Mouse (Mus musculus) limb, embryonic 13.5 days (tissue): ENCODE measurements at regions not wholly inside any gene's neighbourhood (a gene's known extent, or its start where the extent isn't known, plus 50 kb on each side); places are given as distances from the start of the nearest gene placed in this dataset.

Experiments used
- ATAC-seq: fragments of 200-750 bp; cut with Nextera tagmentation; 2 replicates; pipeline ENCODE4 v1.8.0; 2017; ENCODE audit warnings: low read depth, moderate number of reproducible peaks, moderate TSS enrichment; ENCODE audit not compliant: low FRiP score
- H3K27ac ChIP-seq: fragments of 300-500 bp; sonication (generic); 2 replicates; pipeline ENCODE4 v1.5.1; 2015; ENCODE audit warnings: inconsistent platforms, mild to moderate bottlenecking, moderate library complexity
- H3K27me3 ChIP-seq: fragments of 300-500 bp; sonication (generic); 2 replicates; pipeline ENCODE4 v1.6.1; 2015; ENCODE audit warnings: mild to moderate bottlenecking, inconsistent platforms
- H3K36me3 ChIP-seq: fragments of 300-500 bp; sonication (generic); 2 replicates; pipeline ENCODE4 v1.6.1; 2015; ENCODE audit warnings: inconsistent platforms, mild to moderate bottlenecking, moderate library complexity
- H3K4me1 ChIP-seq: fragments of 300-500 bp; sonication (generic); 2 replicates; pipeline ENCODE4 v1.6.1; 2015; ENCODE audit warnings: inconsistent platforms
- H3K4me2 ChIP-seq: fragments of 300-500 bp; sonication (generic); replicated peaks from 2 replicates; pipeline ENCODE4 v1.6.1; 2015; ENCODE audit warnings: inconsistent platforms, mild to moderate bottlenecking, moderate library complexity
- H3K4me3 ChIP-seq: fragments of 300-500 bp; sonication (generic); 2 replicates; pipeline ENCODE4 v1.5.1; 2015; ENCODE audit warnings: moderate library complexity, mild to moderate bottlenecking, inconsistent platforms
- H3K9ac ChIP-seq: fragments of 300-500 bp; sonication (generic); 2 replicates; pipeline ENCODE4 v1.6.1; 2015; ENCODE audit warnings: mild to moderate bottlenecking, inconsistent platforms
- H3K9me3 ChIP-seq: fragments of 300-500 bp; sonication (generic); 2 replicates; pipeline ENCODE4 v1.6.1; 2016; ENCODE audit warnings: inconsistent platforms
- WGBS: fragments of 180-500 bp; shearing (Covaris S2); methylation state at CpG from one replicate; pipeline ENCODE4 v1.1.7; 2015; 5-methylcytosine and 5-hydroxymethylcytosine counted together

DNA sequence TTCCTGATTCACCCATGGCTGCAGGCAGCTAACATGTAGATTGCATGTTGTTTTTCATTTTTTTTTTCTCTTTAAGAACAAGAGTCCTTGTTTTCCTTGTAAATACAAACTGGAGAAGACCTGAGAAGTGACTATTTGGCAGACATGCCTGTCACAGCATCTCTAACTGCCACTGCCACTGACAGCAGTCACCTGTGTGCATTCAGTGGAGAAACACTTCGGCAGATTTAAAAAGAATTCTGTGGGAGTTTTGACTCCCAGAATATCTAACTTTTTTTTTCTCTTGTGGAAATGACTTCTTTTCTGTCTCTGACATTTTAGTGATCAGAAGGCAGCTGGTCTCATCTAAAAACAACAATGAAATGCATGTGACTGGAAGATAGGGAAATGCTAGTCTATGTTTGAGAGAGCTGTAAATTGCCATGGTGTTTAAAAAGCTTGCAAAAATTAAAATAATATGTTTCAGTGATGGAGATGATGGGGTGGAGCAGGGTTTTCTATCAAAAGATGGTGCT lies 526.0 kb upstream of the Agtr1b start:
- Histone ChIP-seq H3K4me3 (no peak overlapping the region), H3K9ac (no peak overlapping the region), H3K4me1 (no peaks in the 10 kb centered on the region), H3K9me3 (no peaks in the 10 kb centered on the region), H3K4me2 (no peak overlapping the region), H3K27me3 (no peaks in the 10 kb centered on the region), H3K36me3 (no peaks in the 10 kb centered on the region), H3K27ac (no peak overlapping the region)
- ATAC-seq, result no peak
- 71% methylated on average over 1 of the region's 1 CpGs for WGBS

DNA sequence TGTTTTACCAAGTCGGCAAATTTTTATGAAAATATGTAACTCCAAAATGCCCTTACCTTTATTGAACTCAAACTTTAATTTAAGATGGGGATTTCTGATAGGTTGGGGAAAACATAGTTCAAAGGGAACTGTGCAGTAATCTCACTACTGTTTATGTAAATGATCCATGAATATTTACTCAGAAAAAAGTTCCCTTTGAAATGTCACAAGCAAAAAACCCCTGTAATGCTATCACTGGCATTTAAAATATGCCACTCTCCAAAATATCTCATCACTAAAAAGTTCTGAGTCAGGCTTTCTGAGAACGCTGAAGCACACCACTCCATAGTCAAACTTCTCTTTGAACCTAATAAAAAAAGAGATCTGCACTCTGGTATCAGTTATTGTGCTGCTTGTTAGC lies 497.3 kb upstream of the Agtr1b start:
- Histone ChIP-seq H3K27me3 (no peaks in the 10 kb centered on the region), H3K27ac (no peak overlapping the region), H3K4me1 (no peaks in the 10 kb centered on the region), H3K4me2 (no peak overlapping the region), H3K9me3 (no peaks in the 10 kb centered on the region), H3K9ac (no peak overlapping the region), H3K36me3 (no peaks in the 10 kb centered on the region), H3K4me3 (no peak overlapping the region)
- 83% methylated on average over 2 of the region's 2 CpGs for WGBS
- no peak for ATAC-seq

DNA sequence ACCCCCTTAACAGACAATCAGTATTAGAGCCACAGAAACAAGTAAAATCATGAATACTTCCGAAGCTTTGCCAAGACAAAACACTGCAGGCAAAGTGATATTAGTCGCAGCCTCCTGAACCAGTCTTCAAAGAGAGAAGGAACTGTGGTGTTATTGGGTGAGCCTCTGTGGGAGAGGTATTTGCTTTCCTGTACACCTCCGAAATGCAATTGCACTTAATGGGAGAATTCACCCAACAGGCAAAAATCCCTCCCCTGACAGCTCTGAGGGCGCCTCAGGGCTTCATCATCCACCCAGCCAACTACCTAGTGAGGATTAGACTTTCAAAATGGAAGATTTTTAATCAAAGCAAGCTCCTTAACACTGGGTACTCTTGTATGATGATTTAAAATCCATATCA lies 464.1 kb upstream of the Agtr1b start:
- Histone ChIP-seq H3K27ac (no peak overlapping the region), H3K4me1 (no peaks in the 10 kb centered on the region), H3K4me2 (no peak overlapping the region), H3K36me3 (no peaks in the 10 kb centered on the region), H3K27me3 (no peaks in the 10 kb centered on the region), H3K4me3 (no peak overlapping the region), H3K9me3 (no peaks in the 10 kb centered on the region), H3K9ac (no peak overlapping the region)
- 77% methylated on average over 4 of the region's 4 CpGs for WGBS
- no peak for ATAC-seq

DNA sequence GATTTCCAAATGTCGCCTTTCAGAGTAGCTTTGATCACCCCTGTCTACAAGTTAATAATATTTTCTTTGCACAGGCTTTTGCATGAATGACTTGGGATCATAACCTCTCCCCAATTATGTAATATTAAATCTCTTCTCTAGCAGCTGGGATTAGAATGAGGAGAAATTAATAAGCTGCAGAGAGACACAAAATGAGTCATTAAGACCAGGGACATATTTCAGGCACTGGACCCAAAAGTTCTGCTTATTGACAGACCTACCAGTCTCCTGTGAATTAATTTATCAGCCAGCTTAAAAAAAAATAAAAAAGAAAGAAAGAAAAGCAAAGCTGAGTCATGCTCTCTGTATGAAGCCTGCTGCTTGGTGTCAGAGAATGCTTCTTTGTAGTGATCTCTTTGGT lies 462.4 kb upstream of the Agtr1b start:
- no peak overlapping the region for H3K27ac ChIP-seq
- H3K4me3 ChIP-seq, result no peak overlapping the region
- H3K9ac ChIP-seq, result no peak overlapping the region
- no peaks in the 10 kb centered on the region for H3K27me3 ChIP-seq
- no peak for ATAC-seq
- H3K36me3 ChIP-seq, result no peaks in the 10 kb centered on the region
- no peak overlapping the region for H3K4me2 ChIP-seq
- WGBS, result 76% methylated on average over 1 of the region's 1 CpGs
- H3K4me1 ChIP-seq, result no peaks in the 10 kb centered on the region
- no peaks in the 10 kb centered on the region for H3K9me3 ChIP-seq

DNA sequence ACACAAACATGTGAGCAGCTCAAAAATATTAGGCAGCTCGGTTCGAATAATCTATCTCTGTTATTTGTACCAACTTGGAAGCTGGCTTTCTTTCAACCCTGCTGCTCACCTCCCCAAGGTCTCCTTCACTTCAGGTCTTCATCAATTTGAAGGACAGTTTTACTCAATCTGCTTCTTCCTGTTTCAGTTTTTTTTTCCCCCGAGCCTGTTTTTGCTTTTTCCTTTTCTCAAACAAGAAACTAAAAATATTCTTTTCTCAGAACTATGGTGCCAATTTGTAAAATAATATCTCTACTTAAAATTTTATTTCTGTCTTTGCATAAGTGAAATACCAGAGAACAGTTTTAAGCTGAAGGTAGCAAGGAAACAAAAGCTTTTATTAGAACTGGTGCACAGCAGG lies 461.8 kb upstream of the Agtr1b start:
- no peaks in the 10 kb centered on the region for H3K27me3 ChIP-seq
- no peaks in the 10 kb centered on the region for H3K36me3 ChIP-seq
- no peak overlapping the region for H3K4me2 ChIP-seq
- H3K4me3 ChIP-seq, result no peak overlapping the region
- WGBS, result 55% methylated on average over 3 of the region's 3 CpGs
- no peak overlapping the region for H3K9ac ChIP-seq
- no peak overlapping the region for H3K27ac ChIP-seq
- H3K9me3 ChIP-seq, result no peaks in the 10 kb centered on the region
- no peak for ATAC-seq
- H3K4me1 ChIP-seq, result no peaks in the 10 kb centered on the region

DNA sequence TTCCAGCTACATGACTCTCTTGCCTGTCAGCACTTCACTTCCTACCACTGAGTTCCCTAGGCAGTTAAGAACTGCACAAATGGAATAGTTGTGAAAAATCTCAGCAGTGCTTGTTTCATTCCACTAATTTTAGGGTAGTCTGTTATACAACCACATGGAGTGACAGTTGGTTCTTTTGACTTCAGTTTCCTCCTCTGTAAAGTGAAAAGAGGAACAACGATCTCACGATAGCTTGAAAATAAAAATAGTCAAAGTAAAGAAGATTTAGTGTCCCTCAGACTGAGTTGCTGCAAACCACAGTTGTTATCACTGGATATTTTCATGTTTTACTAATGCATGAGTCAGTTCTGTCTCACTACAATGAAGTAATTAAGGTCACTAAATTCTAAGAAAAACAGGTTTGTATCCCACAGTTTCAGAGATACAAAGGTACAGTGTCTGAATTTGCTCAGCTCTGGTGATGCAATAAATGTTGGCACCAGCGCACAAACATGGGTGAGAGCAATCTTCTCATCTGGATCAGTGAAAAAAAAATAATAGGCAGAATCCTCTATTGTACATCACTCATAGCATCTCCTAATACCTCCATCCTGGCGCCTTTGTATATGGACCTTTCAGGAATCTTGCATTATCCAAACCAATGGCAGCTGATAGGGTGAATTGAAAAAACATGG lies 458.8 kb upstream of the Agtr1b start:
- no peak for ATAC-seq
- Histone ChIP-seq H3K9me3 (no peaks in the 10 kb centered on the region), H3K9ac (no peak overlapping the region), H3K27me3 (no peaks in the 10 kb centered on the region), H3K4me1 (no peaks in the 10 kb centered on the region), H3K36me3 (no peaks in the 10 kb centered on the region), H3K27ac (no peak overlapping the region), H3K4me2 (no peak overlapping the region), H3K4me3 (no peak overlapping the region)
- 92% methylated on average over 4 of the region's 4 CpGs for WGBS

DNA sequence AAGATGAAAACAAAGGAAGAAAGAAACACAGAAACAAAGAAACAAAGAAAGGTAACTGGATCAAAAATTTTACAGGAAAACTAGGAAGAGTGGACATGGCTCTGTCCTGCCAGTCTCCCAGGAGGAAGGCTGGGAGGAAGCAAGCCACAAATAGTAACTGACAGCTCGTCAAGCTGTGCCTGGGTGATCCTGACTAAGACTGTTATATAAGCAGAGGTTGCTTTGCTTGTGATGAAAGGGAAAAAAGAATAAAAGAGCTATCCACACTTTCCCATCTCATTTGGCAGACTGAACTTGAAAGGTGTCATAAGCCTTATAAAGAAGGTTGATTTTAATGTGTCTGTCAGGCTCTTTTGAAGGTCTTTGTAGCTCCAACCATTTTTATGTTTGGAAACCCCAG lies 455.2 kb upstream of the Agtr1b start:
- Histone ChIP-seq H3K36me3 (no peaks in the 10 kb centered on the region), H3K4me3 (no peak overlapping the region), H3K4me2 (no peak overlapping the region), H3K4me1 (no peaks in the 10 kb centered on the region), H3K27me3 (no peaks in the 10 kb centered on the region), H3K9me3 (no peaks in the 10 kb centered on the region), H3K9ac (no peak overlapping the region), H3K27ac (no peak overlapping the region)
- no peak for ATAC-seq
- WGBS, result 41% methylated on average over 1 of the region's 1 CpGs

DNA sequence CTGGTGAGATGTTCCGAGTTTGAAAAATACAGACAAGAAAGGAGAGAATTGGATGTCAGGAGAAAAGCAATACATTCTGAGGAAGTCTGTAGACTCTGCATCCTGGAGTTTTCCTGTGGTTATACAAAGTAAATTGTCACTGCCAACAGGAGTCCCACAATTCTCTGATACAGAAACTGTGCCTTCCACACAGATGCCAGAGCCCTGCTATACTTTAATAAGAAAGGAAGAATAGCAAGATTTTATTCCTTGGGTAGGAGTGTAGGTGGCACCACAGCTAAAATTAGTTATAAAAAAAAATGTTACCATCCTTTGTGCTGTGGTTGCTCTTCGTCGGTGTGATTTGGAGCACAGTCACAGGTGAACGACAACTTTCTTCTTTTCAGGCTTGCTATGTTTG lies 454.7 kb upstream of the Agtr1b start:
- H3K4me2 ChIP-seq, result no peak overlapping the region
- no peak for ATAC-seq
- 85% methylated on average over 4 of the region's 4 CpGs for WGBS
- no peaks in the 10 kb centered on the region for H3K27me3 ChIP-seq
- no peak overlapping the region for H3K9ac ChIP-seq
- no peaks in the 10 kb centered on the region for H3K9me3 ChIP-seq
- H3K4me3 ChIP-seq, result no peak overlapping the region
- no peaks in the 10 kb centered on the region for H3K36me3 ChIP-seq
- no peak overlapping the region for H3K27ac ChIP-seq
- H3K4me1 ChIP-seq, result no peaks in the 10 kb centered on the region

DNA sequence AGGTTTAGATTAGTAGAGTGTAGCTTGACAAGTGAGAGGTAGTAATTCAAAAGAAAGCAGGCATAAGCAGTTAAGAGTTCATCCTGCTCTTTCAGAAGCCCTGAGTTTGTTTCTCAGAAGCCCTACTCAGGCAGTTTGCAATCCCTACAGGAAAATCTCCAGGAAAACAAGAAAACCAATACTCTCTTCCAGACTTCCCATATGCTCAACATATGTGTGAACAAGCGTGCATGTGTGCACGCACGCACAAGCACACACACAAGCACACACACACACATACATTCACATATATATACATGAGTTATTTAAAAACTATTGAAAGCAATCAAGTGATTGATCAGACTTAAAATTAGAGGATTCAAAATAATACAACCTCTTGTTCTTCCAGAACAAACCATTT lies 453.1 kb upstream of the Agtr1b start:
- H3K4me3 ChIP-seq, result no peak overlapping the region
- no peak overlapping the region for H3K4me2 ChIP-seq
- no peaks in the 10 kb centered on the region for H3K9me3 ChIP-seq
- no peaks in the 10 kb centered on the region for H3K27me3 ChIP-seq
- no peak overlapping the region for H3K27ac ChIP-seq
- H3K9ac ChIP-seq, result no peak overlapping the region
- ATAC-seq, result no peak
- H3K4me1 ChIP-seq, result no peaks in the 10 kb centered on the region
- no peaks in the 10 kb centered on the region for H3K36me3 ChIP-seq
- 74% methylated on average over 3 of the region's 3 CpGs for WGBS

DNA sequence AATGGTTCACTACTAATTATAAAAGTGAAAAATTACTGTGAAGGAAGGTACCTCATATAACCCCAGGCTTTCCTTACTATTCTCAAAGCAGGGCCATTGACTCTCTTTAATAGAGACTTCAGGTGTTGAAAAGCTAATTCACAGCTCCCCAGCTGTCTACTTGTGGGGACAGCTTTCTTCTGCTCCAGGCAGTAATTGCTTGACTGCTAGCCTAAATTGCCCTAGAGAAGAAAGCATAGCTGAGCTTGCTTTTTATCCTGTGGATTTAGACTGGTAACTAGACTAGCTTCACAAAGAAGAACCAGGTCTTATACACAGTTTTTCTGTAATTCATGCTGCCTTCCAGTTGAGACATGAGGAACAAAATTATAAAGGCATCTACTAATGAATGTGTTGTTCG lies 452.6 kb upstream of the Agtr1b start:
- Histone ChIP-seq H3K4me3 (no peak overlapping the region), H3K9me3 (no peaks in the 10 kb centered on the region), H3K27me3 (no peaks in the 10 kb centered on the region), H3K4me2 (no peak overlapping the region), H3K36me3 (no peaks in the 10 kb centered on the region), H3K9ac (no peak overlapping the region), H3K27ac (no peak overlapping the region), H3K4me1 (no peaks in the 10 kb centered on the region)
- no peak for ATAC-seq
- 20% methylated on average over 1 of the region's 1 CpGs for WGBS

DNA sequence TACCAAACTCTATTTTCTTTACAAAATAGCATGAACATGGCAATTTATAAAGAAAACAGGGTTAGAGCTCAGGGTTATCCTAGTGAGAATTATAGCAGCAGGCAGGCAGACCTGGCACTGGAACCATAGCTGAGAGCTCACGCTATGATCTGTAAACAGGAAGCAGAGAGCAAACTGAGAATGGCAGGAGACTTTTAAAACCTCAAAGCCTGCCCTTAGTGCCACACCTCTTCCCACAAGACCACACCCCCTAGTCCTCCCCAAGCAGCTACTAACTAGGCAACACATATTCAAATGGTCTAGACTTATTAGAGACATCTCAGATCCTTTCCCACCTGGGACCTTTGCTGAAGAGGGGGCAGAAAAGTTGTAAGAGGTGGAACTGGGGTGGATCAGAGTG lies 449.6 kb upstream of the Agtr1b start:
- no peaks in the 10 kb centered on the region for H3K4me1 ChIP-seq
- no peaks in the 10 kb centered on the region for H3K36me3 ChIP-seq
- ATAC-seq, result no peak
- no peaks in the 10 kb centered on the region for H3K27me3 ChIP-seq
- no peak overlapping the region for H3K9ac ChIP-seq
- H3K9me3 ChIP-seq, result no peaks in the 10 kb centered on the region
- no peak overlapping the region for H3K27ac ChIP-seq
- 43% methylated on average over 1 of the region's 1 CpGs for WGBS
- no peak overlapping the region for H3K4me3 ChIP-seq
- H3K4me2 ChIP-seq, result no peak overlapping the region

DNA sequence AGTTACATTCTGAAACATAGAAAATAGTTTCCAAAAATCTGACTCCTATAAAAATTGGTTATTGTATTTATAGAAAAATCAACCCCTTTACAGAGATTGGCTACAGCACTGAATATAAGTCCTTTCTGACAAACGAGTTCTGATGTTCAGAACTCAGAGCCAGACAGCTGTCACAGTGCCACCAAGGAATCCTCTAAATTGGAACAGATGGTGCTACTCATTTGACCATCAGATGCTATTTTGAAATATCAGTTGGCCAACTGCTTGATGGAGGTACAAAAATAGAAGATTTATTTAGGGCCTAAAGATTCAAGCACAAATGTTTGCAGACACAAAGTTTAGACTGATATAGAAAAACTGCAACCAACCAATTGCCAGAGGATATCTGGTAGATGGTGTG lies 427.3 kb upstream of the Agtr1b start:
- H3K4me3 ChIP-seq, result no peak overlapping the region
- H3K27ac ChIP-seq, result no peak overlapping the region
- no peak overlapping the region for H3K4me2 ChIP-seq
- no peaks in the 10 kb centered on the region for H3K27me3 ChIP-seq
- WGBS, result 56% methylated on average over 1 of the region's 1 CpGs
- no peaks in the 10 kb centered on the region for H3K36me3 ChIP-seq
- H3K4me1 ChIP-seq, result no peaks in the 10 kb centered on the region
- no peak overlapping the region for H3K9ac ChIP-seq
- ATAC-seq, result no peak
- no peaks in the 10 kb centered on the region for H3K9me3 ChIP-seq

DNA sequence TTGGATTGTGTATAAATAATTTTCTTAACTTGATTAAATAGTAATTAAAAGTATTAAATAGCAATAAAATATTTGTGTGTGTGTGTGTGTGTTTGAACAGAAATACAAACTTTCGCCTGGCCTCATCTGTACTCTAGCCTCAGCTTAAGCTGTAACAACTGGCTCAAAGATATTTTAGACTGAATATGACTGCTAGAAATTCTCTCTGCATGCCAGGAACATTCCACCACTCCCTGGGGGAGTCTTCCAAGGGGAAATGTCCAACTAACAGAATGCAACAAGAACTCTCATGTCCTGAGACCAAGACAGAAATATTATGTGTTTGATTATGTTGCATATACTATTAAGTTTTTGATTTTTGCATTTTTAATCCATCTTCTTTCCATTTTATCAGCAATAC lies 425.5 kb upstream of the Agtr1b start:
- Histone ChIP-seq H3K27ac (no peak overlapping the region), H3K4me1 (no peaks in the 10 kb centered on the region), H3K9me3 (no peaks in the 10 kb centered on the region), H3K4me2 (no peak overlapping the region), H3K9ac (no peak overlapping the region), H3K36me3 (no peaks in the 10 kb centered on the region), H3K27me3 (no peaks in the 10 kb centered on the region), H3K4me3 (no peak overlapping the region)
- ATAC-seq, result no peak
- 77% methylated on average over 1 of the region's 1 CpGs for WGBS
